Mouse (Mus musculus): ENCODE data around the gene Ppp1r37. TPM values are rescaled to one million over a fixed set of nuclear protein-coding genes. Genes with fewer than 3 reads are reported as not detected.
A peak's percentile ranks its signal among the peaks of the same experiment; 100 is the strongest.

The Ppp1r37 gene
- polyA plus RNA-seq, 1 experiment: 25.7 TPM

GRCm38 (mm10) chr7:19572926-19573775 lies 10.3 kb upstream of the Ppp1r37 start:
- H3K4me1 ChIP-seq (ENCODE audit: control insufficient read depth, insufficient read depth, low read length): peaks cover 15% of the 10 kb centered on the region
- peak overlapping the region; percentile 66 for H3K4me3 ChIP-seq (ENCODE audit: insufficient read depth, low read length)
- no peak for TF ChIP-seq CTCF (IDR thresholded peaks at IDR 0.05; ENCODE audit: low read depth, low read length)
- TF ChIP-seq POLR2A (IDR thresholded peaks at IDR 0.05; ENCODE audit: borderline replicate concordance, low read depth, low read length): no peak
- H3K27ac ChIP-seq (ENCODE audit: insufficient read depth, low read depth, low read length): peak overlapping the region; percentile 73

DNA sequence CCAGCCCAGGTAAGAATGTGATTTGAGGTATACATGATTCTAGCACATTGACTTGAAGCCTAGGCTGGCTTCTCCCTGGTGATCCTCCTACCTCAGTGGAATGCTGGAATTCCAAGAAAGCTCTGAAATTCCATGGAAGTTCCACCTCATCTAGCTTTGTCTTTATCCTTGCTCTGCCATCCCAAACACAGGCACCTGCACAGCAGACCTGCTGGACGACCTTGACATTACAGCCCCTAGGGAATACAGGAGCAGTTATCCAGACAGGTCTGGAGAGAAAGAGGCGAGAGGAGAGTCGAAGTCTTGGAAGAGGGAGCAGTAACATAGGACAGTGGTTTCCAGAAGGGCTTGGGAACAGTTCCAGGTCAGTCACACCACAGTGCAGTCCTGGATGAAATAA lies 6.8 kb upstream of the Ppp1r37 start:
- H3K27ac ChIP-seq (ENCODE audit: insufficient read depth, low read depth, low read length): no peak overlapping the region
- no peak overlapping the region for H3K4me3 ChIP-seq (ENCODE audit: insufficient read depth, low read length)
- TF ChIP-seq POLR2A (IDR thresholded peaks at IDR 0.05; ENCODE audit: borderline replicate concordance, low read depth, low read length) (no peak), CTCF (IDR thresholded peaks at IDR 0.05; ENCODE audit: low read depth, low read length) (no peak)
- H3K4me1 ChIP-seq (ENCODE audit: control insufficient read depth, insufficient read depth, low read length): peaks cover 11% of the 10 kb centered on the region

- H3K4me1 ChIP-seq (ENCODE audit: control insufficient read depth, insufficient read depth, low read length): peaks cover 6% of the 10 kb centered on the region
- H3K27ac ChIP-seq (ENCODE audit: insufficient read depth, low read depth, low read length): no peak overlapping the region
- no peak for TF ChIP-seq POLR2A (IDR thresholded peaks at IDR 0.05; ENCODE audit: borderline replicate concordance, low read depth, low read length)
- no peak for TF ChIP-seq CTCF (IDR thresholded peaks at IDR 0.05; ENCODE audit: low read depth, low read length)
- no peak overlapping the region for H3K4me3 ChIP-seq (ENCODE audit: insufficient read depth, low read length)
Measured at GRCm38 (mm10) chr7:19567426-19567825, 4.5 kb upstream of the Ppp1r37 start.

DNA sequence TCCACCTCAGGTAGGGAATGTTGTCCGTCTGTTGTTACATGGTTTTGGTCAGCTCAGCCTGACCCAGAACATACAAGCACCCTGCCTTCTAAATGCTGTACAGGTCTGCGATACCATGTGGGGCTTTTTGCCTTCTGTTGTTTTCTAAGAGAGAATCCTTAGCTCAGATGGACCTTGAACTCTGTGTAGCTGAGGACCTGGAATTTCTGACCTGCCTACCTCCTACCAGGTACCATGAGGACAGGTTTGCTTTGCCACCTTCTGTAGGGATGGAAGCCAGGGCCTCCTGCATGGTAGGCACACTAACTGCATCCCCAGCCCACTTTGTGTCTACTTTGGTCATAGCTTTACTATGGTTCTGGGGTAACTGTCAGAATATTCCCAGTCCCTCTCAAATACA lies 2.9 kb upstream of the Ppp1r37 start:
- no peak overlapping the region for H3K27ac ChIP-seq (ENCODE audit: insufficient read depth, low read depth, low read length)
- no peak overlapping the region for H3K4me3 ChIP-seq (ENCODE audit: insufficient read depth, low read length)
- TF ChIP-seq POLR2A (IDR thresholded peaks at IDR 0.05; ENCODE audit: borderline replicate concordance, low read depth, low read length) (no peak), CTCF (IDR thresholded peaks at IDR 0.05; ENCODE audit: low read depth, low read length) (no peak)
- H3K4me1 ChIP-seq (ENCODE audit: control insufficient read depth, insufficient read depth, low read length): no peaks in the 10 kb centered on the region

DNA sequence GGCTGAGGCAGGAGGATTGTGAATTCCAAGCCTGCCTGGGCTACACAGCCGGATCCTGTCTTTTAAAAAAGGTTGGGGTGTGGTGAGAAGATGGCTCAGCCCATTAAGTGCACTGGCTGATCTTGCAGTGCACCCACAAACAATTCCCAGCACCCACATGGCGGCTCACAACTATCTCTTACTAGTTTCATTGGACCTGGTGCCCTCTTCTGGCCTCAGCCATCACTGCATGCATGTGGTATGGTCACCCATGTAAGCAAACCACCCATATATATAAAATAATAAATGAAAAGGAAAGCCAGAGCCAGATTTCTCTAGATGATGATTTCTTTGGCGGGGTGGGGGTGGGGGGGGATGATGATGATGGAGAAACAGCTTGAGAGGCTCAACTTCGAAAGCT lies 1.6 kb upstream of the Ppp1r37 start:
- Histone ChIP-seq H3K27ac (ENCODE audit: insufficient read depth, low read depth, low read length) (no peak overlapping the region), H3K4me3 (ENCODE audit: insufficient read depth, low read length) (no peak overlapping the region), H3K4me1 (ENCODE audit: control insufficient read depth, insufficient read depth, low read length) (peaks cover 7% of the 10 kb centered on the region)
- TF ChIP-seq POLR2A (IDR thresholded peaks at IDR 0.05; ENCODE audit: borderline replicate concordance, low read depth, low read length) (no peak), CTCF (IDR thresholded peaks at IDR 0.05; ENCODE audit: low read depth, low read length) (0 out of 2 replicates have a peak, but pooled peaks have one; percentile 8)

- Histone ChIP-seq H3K27ac (ENCODE audit: insufficient read depth, low read depth, low read length) (no peak overlapping the region), H3K4me1 (ENCODE audit: control insufficient read depth, insufficient read depth, low read length) (peaks cover 12% of the 10 kb centered on the region), H3K4me3 (ENCODE audit: insufficient read depth, low read length) (no peak overlapping the region)
- TF ChIP-seq POLR2A (IDR thresholded peaks at IDR 0.05; ENCODE audit: borderline replicate concordance, low read depth, low read length): no peak
- TF ChIP-seq CTCF (IDR thresholded peaks at IDR 0.05; ENCODE audit: low read depth, low read length): no peak
Measured at GRCm38 (mm10) chr7:19563884-19564283, 1.0 kb upstream of the Ppp1r37 start.

DNA sequence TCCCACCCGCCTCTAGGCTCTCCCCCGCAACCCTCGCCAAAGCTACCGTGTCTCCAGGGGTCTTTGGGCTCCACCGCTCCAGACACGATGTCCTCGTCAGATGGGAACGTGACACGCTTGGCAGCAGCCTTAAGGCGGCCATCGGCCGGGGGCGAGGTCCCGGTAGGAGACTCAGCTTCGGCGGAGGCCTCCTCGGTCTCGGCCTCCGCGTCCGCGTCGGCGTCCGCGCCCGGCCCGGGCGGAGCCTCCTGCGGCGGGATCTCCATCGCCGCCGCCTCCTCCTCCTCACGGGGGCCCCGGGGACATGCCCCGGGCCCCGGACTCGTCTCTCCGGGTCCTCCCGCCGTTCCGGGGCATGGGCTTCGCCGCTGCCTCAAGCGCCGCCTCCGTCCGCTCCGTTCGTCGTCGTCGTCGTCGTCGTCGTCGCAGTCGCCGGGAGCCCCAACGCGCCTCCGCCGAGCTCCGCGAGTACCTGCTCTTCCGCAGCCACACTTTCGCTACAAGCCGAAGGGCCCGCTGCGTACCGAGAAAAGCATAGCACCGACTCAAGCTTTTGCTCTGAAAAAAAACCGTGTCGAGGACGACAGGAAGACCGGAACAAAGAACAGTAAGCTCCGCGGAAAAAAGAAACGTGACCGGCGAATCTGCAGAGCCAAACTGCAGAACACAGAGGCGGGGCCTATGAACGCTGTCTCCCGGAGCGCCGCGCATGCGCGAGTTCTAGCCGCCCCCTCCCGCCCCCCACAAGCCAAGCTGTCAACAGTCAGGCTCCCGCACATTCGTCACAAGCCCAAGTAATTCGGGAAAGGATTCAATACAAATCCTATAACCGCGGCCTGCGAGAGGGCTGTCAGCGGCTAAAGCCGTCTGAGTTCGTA lies 872 bp downstream of the Ppp1r37 start:
- TF ChIP-seq CTCF (IDR thresholded peaks at IDR 0.05; ENCODE audit: low read depth, low read length): no peak
- TF ChIP-seq POLR2A (IDR thresholded peaks at IDR 0.05; ENCODE audit: borderline replicate concordance, low read depth, low read length): no peak
- Histone ChIP-seq H3K27ac (ENCODE audit: insufficient read depth, low read depth, low read length) (peak overlapping the region; percentile 92), H3K4me3 (ENCODE audit: insufficient read depth, low read length) (peak overlapping the region; percentile 98), H3K4me1 (ENCODE audit: control insufficient read depth, insufficient read depth, low read length) (peaks cover 31% of the 10 kb centered on the region)

DNA sequence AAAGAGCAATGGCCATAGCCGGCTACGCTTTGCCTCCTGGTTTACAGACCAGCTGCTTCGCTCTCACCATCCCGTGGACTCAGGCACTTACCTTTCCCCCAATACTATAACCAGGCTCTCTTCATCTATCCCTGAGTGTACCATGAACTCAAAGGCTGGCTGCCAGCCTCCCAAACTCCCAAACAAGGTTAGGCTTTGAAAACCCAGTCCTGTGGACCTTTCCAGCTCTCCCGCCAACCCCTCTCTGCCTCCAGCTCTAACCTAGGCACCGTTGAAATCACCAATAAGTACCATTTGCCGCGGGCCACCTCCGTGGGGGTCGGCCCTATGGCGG lies 1.5 kb downstream of the Ppp1r37 start:
- Histone ChIP-seq H3K4me1 (ENCODE audit: control insufficient read depth, insufficient read depth, low read length) (peaks cover 32% of the 10 kb centered on the region), H3K4me3 (ENCODE audit: insufficient read depth, low read length) (peak overlapping the region; percentile 98), H3K27ac (ENCODE audit: insufficient read depth, low read depth, low read length) (peak overlapping the region; percentile 92)
- TF ChIP-seq POLR2A (IDR thresholded peaks at IDR 0.05; ENCODE audit: borderline replicate concordance, low read depth, low read length): no peak
- TF ChIP-seq CTCF (IDR thresholded peaks at IDR 0.05; ENCODE audit: low read depth, low read length): no peak

- peak overlapping the region; percentile 98 for H3K4me3 ChIP-seq (ENCODE audit: insufficient read depth, low read length)
- peaks cover 32% of the 10 kb centered on the region for H3K4me1 ChIP-seq (ENCODE audit: control insufficient read depth, insufficient read depth, low read length)
- TF ChIP-seq POLR2A (IDR thresholded peaks at IDR 0.05; ENCODE audit: borderline replicate concordance, low read depth, low read length) (no peak), CTCF (IDR thresholded peaks at IDR 0.05; ENCODE audit: low read depth, low read length) (no peak)
- H3K27ac ChIP-seq (ENCODE audit: insufficient read depth, low read depth, low read length): peak overlapping the region; percentile 92
Measured at GRCm38 (mm10) chr7:19560491-19561260, 2.2 kb downstream of the Ppp1r37 start.
